Mouse (Mus musculus): ENCODE measurements at regions not wholly inside any gene's neighbourhood (a gene's known extent, or its start where the extent isn't known, plus 50 kb on each side); places are given as distances from the start of the nearest gene placed in this dataset.

DNA sequence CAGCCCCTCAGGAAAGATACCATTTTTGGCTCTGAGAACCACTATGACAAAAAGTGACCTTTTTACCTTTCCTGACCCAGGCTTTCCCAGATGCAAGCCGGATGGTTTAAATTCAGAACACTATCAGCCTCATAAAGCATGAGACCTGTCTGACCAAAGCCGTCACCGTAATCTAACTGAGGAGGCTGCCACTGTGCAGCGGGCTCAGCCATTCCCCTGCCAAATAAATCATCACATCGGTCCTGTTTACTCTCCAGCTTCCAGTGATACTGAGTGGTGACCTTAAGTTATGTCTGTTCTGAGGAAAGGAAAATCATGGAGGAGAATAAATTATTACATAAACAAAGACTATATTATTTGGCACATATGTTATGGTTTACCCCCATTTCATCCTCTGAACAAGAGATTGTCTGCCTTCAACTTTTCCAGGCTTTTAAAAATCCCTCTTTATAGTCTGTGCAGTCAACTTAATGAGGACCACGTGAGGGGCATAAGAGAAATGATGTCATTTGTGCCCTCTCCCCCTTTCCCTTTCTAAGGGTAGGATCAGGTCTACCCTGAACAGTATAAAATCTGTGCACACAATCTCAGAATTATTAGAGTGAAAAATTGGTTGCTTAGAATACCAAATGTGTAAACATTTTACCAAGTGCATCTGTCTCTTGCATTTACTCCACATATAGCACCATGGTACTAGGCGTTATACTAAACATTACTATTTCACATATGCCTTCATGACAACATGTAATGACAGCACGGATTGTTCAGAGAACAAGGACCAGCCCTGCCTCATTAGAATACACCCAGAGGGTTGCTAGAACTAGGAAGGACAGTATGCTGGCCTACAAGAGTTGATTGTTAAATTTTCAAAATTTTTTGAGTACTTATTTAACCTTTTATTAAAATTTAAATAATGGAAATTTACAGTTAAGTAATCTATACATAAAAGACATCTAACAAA lies 401.9 kb upstream of the Xrcc4 start:
- Histone ChIP-seq H3K9me3 (replicated peaks) (no peaks in the 10 kb centered on the region), H3K4me3 (replicated peaks) (no peak overlapping the region), H3K27me3 (no peaks in the 10 kb centered on the region), H3K9ac (no peak overlapping the region), H3K4me1 (replicated peaks) (no peaks in the 10 kb centered on the region), H3K27ac (no peak overlapping the region), H3K36me3 (no peaks in the 10 kb centered on the region), H3K4me2 (no peak overlapping the region)
- 55% methylated on average over 8 of the region's 8 CpGs for WGBS (ENCODE audit: insufficient replicate concordance)
- DNase-seq: no peak
- ATAC-seq (ENCODE audit: low read depth): no peak

DNA sequence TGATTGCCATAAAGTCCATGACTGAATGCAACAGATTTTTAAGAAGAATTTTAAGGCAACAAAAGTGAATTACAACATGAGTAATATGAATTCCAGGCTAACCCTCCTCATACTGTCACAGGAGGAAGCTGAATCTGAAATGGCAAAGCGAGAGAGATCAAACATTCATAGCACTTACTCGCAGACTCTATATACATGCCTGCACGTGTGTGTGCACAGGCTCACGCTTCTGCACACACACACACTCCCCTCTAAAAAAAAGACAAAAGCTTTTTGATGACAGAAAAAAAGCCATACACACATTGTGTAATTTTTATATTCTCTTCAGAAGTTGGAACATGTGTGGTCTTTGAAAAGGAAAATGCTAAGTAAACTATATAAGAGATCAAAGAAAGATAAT lies 391.1 kb upstream of the Xrcc4 start:
- no peak overlapping the region for H3K9ac ChIP-seq
- no peaks in the 10 kb centered on the region for H3K36me3 ChIP-seq
- no peaks in the 10 kb centered on the region for H3K27me3 ChIP-seq
- DNase-seq (no peak), ATAC-seq (ENCODE audit: low read depth) (no peak)
- H3K4me1 ChIP-seq (replicated peaks): no peaks in the 10 kb centered on the region
- no peaks in the 10 kb centered on the region for H3K9me3 ChIP-seq (replicated peaks)
- H3K4me3 ChIP-seq (replicated peaks): no peak overlapping the region
- no peak overlapping the region for H3K27ac ChIP-seq
- WGBS (ENCODE audit: insufficient replicate concordance): 71% methylated on average over 4 of the region's 4 CpGs
- H3K4me2 ChIP-seq: no peak overlapping the region

DNA sequence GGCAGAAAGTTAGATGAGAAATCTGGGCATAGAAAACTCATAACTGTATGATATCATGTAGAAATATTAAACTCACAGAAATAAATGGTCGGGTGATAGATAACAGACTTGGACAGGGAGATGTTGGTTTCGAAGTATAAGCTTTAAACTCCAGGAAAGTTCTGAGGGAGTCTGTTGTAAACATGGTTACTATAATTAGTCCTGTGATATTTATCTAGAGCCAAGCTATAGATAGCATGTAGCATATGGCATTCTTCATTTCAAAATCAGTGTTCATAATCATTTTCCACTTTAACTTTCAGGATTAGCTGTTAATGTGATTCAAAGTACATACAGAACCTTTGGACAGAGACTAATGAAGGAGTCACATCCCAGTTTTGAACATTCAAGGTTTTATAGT lies 387.5 kb upstream of the Xrcc4 start:
- Histone ChIP-seq H3K9me3 (replicated peaks) (no peaks in the 10 kb centered on the region), H3K4me3 (replicated peaks) (no peak overlapping the region), H3K4me2 (no peak overlapping the region), H3K27me3 (no peaks in the 10 kb centered on the region), H3K9ac (no peak overlapping the region), H3K4me1 (replicated peaks) (no peaks in the 10 kb centered on the region), H3K27ac (no peak overlapping the region), H3K36me3 (no peaks in the 10 kb centered on the region)
- no peak for DNase-seq
- WGBS (ENCODE audit: insufficient replicate concordance): 59% methylated on average over 2 of the region's 2 CpGs
- ATAC-seq (ENCODE audit: low read depth): no peak

DNA sequence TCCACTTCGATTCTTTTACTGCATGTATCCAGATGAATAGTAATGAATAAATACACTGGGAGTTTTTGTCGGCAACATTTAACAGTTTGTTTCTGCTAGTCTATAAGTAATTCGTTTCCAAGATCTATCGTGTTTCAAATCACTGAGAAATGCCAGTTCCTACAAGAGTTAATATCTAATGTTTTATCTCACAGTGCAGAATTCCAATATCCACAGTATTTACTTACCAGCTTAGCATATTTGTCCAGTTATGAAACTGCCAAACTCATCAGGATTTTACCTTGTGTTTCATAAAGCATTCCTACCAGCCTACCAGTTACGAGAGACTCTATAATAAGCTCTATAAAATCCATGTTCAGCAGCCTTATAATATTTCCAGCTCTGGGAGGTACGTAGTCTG lies 385.1 kb upstream of the Xrcc4 start:
- DNase-seq: no peak
- Histone ChIP-seq H3K36me3 (no peaks in the 10 kb centered on the region), H3K4me2 (no peak overlapping the region), H3K4me3 (replicated peaks) (no peak overlapping the region), H3K9ac (no peak overlapping the region), H3K27ac (no peak overlapping the region), H3K27me3 (no peaks in the 10 kb centered on the region), H3K4me1 (replicated peaks) (no peaks in the 10 kb centered on the region), H3K9me3 (replicated peaks) (no peaks in the 10 kb centered on the region)
- 73% methylated on average over 6 of the region's 6 CpGs for WGBS (ENCODE audit: insufficient replicate concordance)
- ATAC-seq (ENCODE audit: low read depth): no peak

DNA sequence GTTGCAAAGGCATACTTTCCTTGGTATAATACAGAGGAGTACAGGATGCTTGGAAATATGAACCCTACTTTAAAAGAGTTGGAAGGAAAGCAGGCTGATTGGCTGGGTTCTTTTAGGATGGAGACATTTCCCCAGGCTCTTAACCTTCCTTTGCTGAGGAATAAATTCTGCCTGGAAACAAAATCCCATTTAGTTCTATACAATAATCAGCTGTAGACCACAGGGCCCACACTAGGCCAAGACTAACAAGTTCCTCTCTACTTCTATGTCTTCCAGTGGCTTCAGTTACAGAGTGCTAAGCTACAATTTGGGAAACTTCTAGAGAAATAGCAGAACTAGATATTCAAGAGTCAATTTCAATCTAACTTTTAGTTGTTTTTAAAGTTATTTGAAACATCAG lies 384.6 kb upstream of the Xrcc4 start:
- no peaks in the 10 kb centered on the region for H3K36me3 ChIP-seq
- ATAC-seq (ENCODE audit: low read depth) (no peak), DNase-seq (no peak)

DNA sequence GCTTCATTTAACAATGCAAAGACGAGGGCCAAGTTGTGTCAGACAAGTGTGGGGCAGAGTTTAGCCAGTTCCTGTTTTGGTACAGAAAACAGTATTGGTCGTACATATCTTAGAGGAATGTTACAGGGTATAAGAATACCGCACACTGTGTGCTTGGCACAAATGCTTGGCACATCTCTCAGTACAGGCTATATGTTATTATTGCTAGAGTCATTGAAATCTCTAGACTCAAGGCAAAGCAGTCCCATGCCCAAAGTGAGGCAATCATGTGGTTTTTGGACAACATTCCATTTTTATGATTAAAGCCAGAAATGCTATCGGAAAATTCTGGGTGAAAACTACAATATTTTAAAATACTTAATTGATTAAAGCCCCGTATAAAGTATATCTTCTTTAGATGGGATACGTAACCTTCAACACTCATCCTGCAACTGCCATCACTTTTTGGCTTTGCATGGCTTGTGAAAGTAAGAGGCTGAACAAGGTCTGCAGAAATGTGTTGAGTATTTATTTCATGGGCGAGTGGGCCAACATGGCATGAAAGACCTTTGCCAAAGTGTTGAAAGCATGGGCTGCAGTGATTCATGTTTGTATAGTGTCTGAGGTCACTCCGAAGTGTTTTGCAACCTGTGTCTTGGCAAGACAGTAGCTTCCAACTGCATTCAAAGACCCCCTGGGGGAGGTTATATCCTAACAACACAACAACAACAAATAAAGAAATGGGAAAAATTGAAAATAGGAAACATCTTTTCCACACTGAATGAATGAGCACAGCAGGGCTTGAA lies 383.8 kb upstream of the Xrcc4 start:
- WGBS (ENCODE audit: insufficient replicate concordance): 63% methylated on average over 8 of the region's 8 CpGs
- ATAC-seq (ENCODE audit: low read depth): no peak
- H3K9ac ChIP-seq: no peak overlapping the region

More for the DNA sequence above, 384.6 kb upstream of the Xrcc4 start:
- Histone ChIP-seq H3K9me3 (replicated peaks) (no peaks in the 10 kb centered on the region), H3K27me3 (no peaks in the 10 kb centered on the region), H3K9ac (no peak overlapping the region), H3K4me1 (replicated peaks) (no peaks in the 10 kb centered on the region), H3K4me2 (no peak overlapping the region), H3K4me3 (replicated peaks) (no peak overlapping the region), H3K27ac (no peak overlapping the region)

DNA sequence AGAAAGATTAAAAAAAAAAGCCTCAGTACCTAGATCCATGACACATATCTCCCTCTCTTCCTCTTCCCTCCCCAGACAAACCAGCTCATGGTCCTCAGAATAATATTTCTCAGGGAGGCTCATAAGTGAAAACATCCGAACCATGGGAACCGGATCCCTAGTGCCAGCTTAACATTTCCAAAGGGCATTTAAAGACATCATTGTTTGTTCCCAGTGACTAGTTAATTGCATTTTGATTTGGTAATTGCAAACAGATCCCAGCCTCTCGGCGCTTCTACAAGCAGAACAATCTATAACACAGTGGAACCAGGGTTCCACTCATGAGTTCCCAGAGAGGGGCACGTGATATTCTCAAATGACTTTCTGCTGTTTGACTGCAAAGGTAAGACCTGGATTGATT lies 376.7 kb upstream of the Xrcc4 start:
- Histone ChIP-seq H3K4me1 (replicated peaks) (no peaks in the 10 kb centered on the region), H3K4me2 (no peak overlapping the region), H3K36me3 (no peaks in the 10 kb centered on the region), H3K4me3 (replicated peaks) (no peak overlapping the region), H3K9ac (no peak overlapping the region), H3K27me3 (no peaks in the 10 kb centered on the region), H3K9me3 (replicated peaks) (no peaks in the 10 kb centered on the region), H3K27ac (no peak overlapping the region)
- ATAC-seq (ENCODE audit: low read depth) (no peak), DNase-seq (no peak)
- 68% methylated on average over 5 of the region's 5 CpGs for whole genome bisulfite sequencing (ENCODE audit: insufficient replicate concordance)

More for the DNA sequence above, 383.8 kb upstream of the Xrcc4 start:
- Histone ChIP-seq H3K4me3 (replicated peaks) (no peak overlapping the region), H3K27me3 (no peaks in the 10 kb centered on the region), H3K27ac (no peak overlapping the region), H3K36me3 (no peaks in the 10 kb centered on the region), H3K4me1 (replicated peaks) (no peaks in the 10 kb centered on the region), H3K9me3 (replicated peaks) (no peaks in the 10 kb centered on the region), H3K4me2 (no peak overlapping the region)
- DNase-seq: no peak

DNA sequence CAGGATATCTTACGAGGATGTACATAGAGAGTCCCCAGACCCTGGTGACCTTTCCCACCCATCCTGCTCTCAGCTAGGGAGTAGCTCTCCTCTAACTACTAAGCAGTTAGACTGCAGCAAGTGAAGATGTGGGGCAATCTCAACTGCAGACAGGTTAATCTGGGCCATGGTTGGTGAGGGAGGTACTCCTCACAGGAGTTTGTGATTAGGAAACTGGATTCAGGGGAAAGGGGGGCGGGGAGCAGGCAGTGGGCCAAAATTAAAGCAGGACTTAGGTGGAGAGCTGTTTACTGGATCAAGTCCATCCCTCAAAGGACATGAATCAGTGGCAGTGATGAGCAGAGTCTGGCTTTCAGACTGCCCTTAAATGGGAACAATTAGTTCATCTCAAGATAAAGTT lies 374.6 kb upstream of the Xrcc4 start:
- H3K9me3 ChIP-seq (replicated peaks): no peaks in the 10 kb centered on the region
- no peak overlapping the region for H3K27ac ChIP-seq
- no peaks in the 10 kb centered on the region for H3K27me3 ChIP-seq
- DNase-seq: no peak
- WGBS (ENCODE audit: insufficient replicate concordance): 44% methylated on average over 2 of the region's 2 CpGs
- ATAC-seq (ENCODE audit: low read depth): no peak
- no peaks in the 10 kb centered on the region for H3K36me3 ChIP-seq
- no peak overlapping the region for H3K4me2 ChIP-seq
- H3K4me1 ChIP-seq (replicated peaks): no peaks in the 10 kb centered on the region
- H3K4me3 ChIP-seq (replicated peaks): no peak overlapping the region
- H3K9ac ChIP-seq: no peak overlapping the region

DNA sequence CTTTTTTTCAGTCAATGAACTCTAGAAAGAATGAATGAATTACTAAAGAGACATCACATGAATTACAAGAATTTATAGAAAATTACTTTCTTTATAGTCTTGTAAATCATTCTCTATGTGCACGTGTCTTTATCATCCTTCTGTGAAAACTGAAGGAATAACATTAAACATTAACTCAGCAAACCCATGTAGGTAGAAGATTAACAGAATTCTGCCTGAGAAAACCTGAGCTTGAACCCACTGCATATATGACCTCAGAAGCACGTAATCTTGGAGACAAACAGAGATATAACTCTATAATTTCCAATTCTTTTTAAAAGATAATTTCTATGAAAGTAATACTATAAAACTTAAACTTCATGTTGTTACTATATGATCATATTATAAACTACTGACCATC lies 374.0 kb upstream of the Xrcc4 start:
- H3K36me3 ChIP-seq: no peaks in the 10 kb centered on the region
- H3K27ac ChIP-seq: no peak overlapping the region
- H3K9me3 ChIP-seq (replicated peaks): no peaks in the 10 kb centered on the region
- no peak for DNase-seq
- WGBS (ENCODE audit: insufficient replicate concordance): 52% methylated on average over 2 of the region's 2 CpGs
- H3K27me3 ChIP-seq: no peaks in the 10 kb centered on the region
- ATAC-seq (ENCODE audit: low read depth): no peak
- no peak overlapping the region for H3K9ac ChIP-seq
- H3K4me3 ChIP-seq (replicated peaks): no peak overlapping the region
- H3K4me2 ChIP-seq: no peak overlapping the region
- no peaks in the 10 kb centered on the region for H3K4me1 ChIP-seq (replicated peaks)

DNA sequence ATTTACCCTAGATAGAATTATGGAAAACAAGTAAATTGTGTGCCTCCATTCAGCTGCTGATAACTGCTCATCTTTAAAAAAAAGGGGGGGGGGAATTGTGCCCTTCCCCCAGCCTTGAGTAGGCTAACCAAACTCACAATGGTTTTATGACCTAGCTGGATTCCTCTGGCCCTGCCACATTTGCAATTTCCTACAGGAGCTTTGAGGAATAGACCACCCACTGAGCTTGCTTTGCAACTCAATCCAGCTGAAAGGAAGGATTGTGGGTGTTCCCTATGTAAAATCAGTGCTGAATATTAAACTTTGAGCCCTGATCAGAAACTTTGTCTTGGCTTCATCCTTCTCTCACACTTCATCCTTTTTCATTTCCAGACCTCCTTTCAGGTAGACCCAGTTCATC lies 365.2 kb upstream of the Xrcc4 start:
- H3K4me1 ChIP-seq (replicated peaks): no peaks in the 10 kb centered on the region
- no peak overlapping the region for H3K4me2 ChIP-seq
- H3K36me3 ChIP-seq: no peaks in the 10 kb centered on the region
- no peaks in the 10 kb centered on the region for H3K9me3 ChIP-seq (replicated peaks)
- no peak overlapping the region for H3K4me3 ChIP-seq (replicated peaks)
- H3K9ac ChIP-seq: no peak overlapping the region
- DNase-seq: no peak
- no peak for ATAC-seq (ENCODE audit: low read depth)
- no peak overlapping the region for H3K27ac ChIP-seq
- H3K27me3 ChIP-seq: no peaks in the 10 kb centered on the region

DNA sequence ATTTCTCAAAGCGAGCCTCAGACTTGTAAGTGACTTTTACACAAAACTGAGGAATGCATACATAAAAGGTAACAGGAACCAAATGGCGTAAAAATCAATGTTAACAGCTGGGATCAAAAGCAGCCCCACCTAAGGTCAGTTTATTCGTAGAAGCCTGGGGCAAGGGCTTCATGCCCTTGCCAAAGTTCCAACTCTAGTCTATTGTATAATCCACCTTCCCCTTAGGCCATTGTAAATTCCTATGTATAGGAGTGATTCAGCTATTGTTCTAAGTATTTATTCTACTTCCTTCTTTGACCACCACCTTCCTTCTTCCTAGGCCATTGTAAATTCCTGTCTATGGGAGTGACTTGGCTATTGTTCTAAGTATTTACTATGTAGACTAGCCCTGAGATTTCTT lies 337.5 kb upstream of the Xrcc4 start:
- Histone ChIP-seq H3K36me3 (no peaks in the 10 kb centered on the region), H3K4me2 (no peak overlapping the region), H3K4me3 (replicated peaks) (no peak overlapping the region), H3K27me3 (no peaks in the 10 kb centered on the region), H3K9me3 (replicated peaks) (no peaks in the 10 kb centered on the region), H3K9ac (no peak overlapping the region), H3K4me1 (replicated peaks) (no peaks in the 10 kb centered on the region), H3K27ac (no peak overlapping the region)
- DNase-seq (no peak), ATAC-seq (ENCODE audit: low read depth) (no peak)
- 64% methylated on average over 3 of the region's 3 CpGs for WGBS (ENCODE audit: insufficient replicate concordance)

DNA sequence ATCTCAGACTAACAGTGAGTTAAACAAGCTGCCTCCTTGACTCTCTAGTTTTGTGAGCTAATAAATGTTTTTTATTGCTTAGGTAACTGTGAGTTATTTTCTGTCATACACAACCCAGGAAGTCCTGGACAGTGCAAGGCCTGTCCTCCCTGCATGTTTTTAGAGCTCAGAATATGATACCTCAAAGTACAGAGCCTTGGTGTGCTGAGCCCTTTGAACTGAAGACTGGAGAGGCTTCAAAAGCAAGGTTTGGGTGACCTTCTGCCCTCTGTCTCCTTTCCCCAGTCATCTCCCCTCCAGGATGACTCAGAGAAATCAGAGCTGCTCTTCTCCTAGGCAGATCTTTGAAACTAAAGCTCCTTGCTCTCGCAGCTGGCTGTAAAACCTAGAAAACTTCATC lies 336.0 kb upstream of the Xrcc4 start:
- ATAC-seq (ENCODE audit: low read depth) (no peak), DNase-seq (no peak)
- WGBS (ENCODE audit: insufficient replicate concordance): 39% methylated on average over 1 of the region's 1 CpGs
- no peaks in the 10 kb centered on the region for H3K36me3 ChIP-seq
- H3K27ac ChIP-seq: no peak overlapping the region
- no peak overlapping the region for H3K4me3 ChIP-seq (replicated peaks)
- H3K9ac ChIP-seq: no peak overlapping the region
- no peaks in the 10 kb centered on the region for H3K9me3 ChIP-seq (replicated peaks)
- H3K4me1 ChIP-seq (replicated peaks): no peaks in the 10 kb centered on the region
- no peaks in the 10 kb centered on the region for H3K27me3 ChIP-seq
- H3K4me2 ChIP-seq: no peak overlapping the region

Measured in liver, embryonic 13.5 days (tissue).